Mouse (Mus musculus) thymus, adult 2 months (tissue): ENCODE measurements around the gene Chn2.

Experiments used
- CTCF ChIP-seq: fragments of 200-500 bp; IDR thresholded peaks from 2 replicates; pipeline ENCODE4 v1.5.1; 2012; ENCODE audit warnings: mild to moderate bottlenecking, control low read depth, low read length, moderate library complexity, borderline replicate concordance; ENCODE audit not compliant: control insufficient read depth, poor library complexity, insufficient read depth; ENCODE audit errors: extremely low read depth
- POLR2A ChIP-seq: fragments of 200-500 bp; IDR thresholded peaks from 2 replicates; pipeline ENCODE4 v1.6.1; 2012; ENCODE audit warnings: mild to moderate bottlenecking, low read length, control low read depth, moderate library complexity; ENCODE audit not compliant: control insufficient read depth, poor library complexity, insufficient read depth; ENCODE audit errors: extremely low read depth

DNA sequence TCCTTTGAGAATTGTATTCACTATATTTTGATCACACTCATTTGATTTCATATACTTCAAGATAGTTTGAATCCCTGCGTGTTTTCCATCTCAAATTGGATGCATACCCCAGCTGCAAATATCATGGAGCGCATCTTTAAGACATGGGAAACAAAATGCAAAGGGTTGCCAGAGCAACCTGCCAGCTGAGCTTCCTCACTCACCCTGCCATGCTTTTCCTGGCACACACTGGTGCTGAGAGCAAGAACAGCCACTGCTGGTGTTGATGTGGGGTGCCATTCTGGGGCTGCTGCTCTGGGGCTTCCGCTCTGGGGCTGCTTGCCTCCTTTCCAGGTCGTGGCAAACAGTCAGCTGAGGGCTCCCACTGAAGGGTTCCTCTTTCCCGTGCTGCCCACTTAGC is 247.5 kb downstream of the Chn2 start:
- TF ChIP-seq CTCF = no peak
- no peak for TF ChIP-seq POLR2A
